ENCODE assay signal across 8 mouse cellular contexts in genomic region chr6:87763376-87764280, GRCm38 (mm10). TPM values are rescaled to one million over a fixed set of nuclear protein-coding genes. Genes with fewer than 3 reads are reported as not detected.
DNase-seq lines count a peak whose midpoint lies in the region; ATAC-seq and TF ChIP-seq lines count a peak whose summit lies in the region.

No protein-coding gene starts in this region.

- H3K9ac ChIP-seq in midbrain, embryonic 14.5 days (replicated peaks; ENCODE audit: low read length) = no peak overlapping the region
- H3K9ac ChIP-seq in midbrain, embryonic 15.5 days = no peak overlapping the region
- H3K9ac ChIP-seq in lung, postnatal 0 days (replicated peaks; ENCODE audit: low read depth) = no peak overlapping the region

- no peak for ATAC-seq in midbrain, embryonic 14.5 days (ENCODE audit: low FRiP score, low TSS enrichment)
- ATAC-seq in midbrain, embryonic 15.5 days (replicated peaks) = no peak
- peak; percentile 93 for ATAC-seq in erythroblast, adult 5-6 weeks (replicated peaks; ENCODE audit: low FRiP score, poor library complexity, severe bottlenecking)
- ATAC-seq in lung, postnatal 0 days = no peak

- no peaks in the 10 kb centered on the region for H3K9me3 ChIP-seq in midbrain, embryonic 14.5 days (ENCODE audit: control insufficient read depth, low read length)
- H3K9me3 ChIP-seq in midbrain, embryonic 15.5 days = no peaks in the 10 kb centered on the region
- H3K9me3 ChIP-seq in lung, postnatal 0 days (ENCODE audit: low read length) = no peaks in the 10 kb centered on the region

- no peak for TF ChIP-seq EP300 in lung, postnatal 0 days (IDR thresholded peaks at IDR 0.05)

- H3K4me2 ChIP-seq in midbrain, embryonic 14.5 days (ENCODE audit: low read length) = no peak overlapping the region
- H3K4me2 ChIP-seq in midbrain, embryonic 15.5 days = no peak overlapping the region
- H3K4me2 ChIP-seq in lung, postnatal 0 days (replicated peaks; ENCODE audit: low read depth, low read length) = no peak overlapping the region

- DNase-seq in embryo, embryonic 10 days (ENCODE audit: low spot score) = peak; percentile 59
- DNase-seq in embryo, embryonic 9.5 days (ENCODE audit: extremely low spot score) = no peak
- peak; percentile 46 for DNase-seq in midbrain, embryonic 14.5 days
- DNase-seq in lung, postnatal 0 days (ENCODE audit: low spot score) = peak; percentile 77
- DNase-seq in left cerebral cortex, postnatal 4 days = no peak
- no peak for DNase-seq in layer of hippocampus, postnatal 10 days (ENCODE audit: low spot score in 2 of 2)

- no peaks in the 10 kb centered on the region for H3K4me1 ChIP-seq in midbrain, embryonic 14.5 days (ENCODE audit: control insufficient read depth, insufficient read depth, low read length)
- no peaks in the 10 kb centered on the region for H3K4me1 ChIP-seq in midbrain, embryonic 15.5 days
- no peaks in the 10 kb centered on the region for H3K4me1 ChIP-seq in lung, postnatal 0 days (ENCODE audit: insufficient read depth, low read depth, low read length)

- no peak overlapping the region for H3K27ac ChIP-seq in midbrain, embryonic 14.5 days (replicated peaks; ENCODE audit: low read depth, low read length)
- no peak overlapping the region for H3K27ac ChIP-seq in midbrain, embryonic 15.5 days
- no peak overlapping the region for H3K27ac ChIP-seq in lung, postnatal 0 days (ENCODE audit: low read length)

- intact Hi-C loops in left cerebral cortex, postnatal 4 days (cut with DNase I) = no loop called here

- 63% methylated on average over 4 of the region's 4 CpGs for WGBS in midbrain, embryonic 14.5 days
- WGBS in midbrain, embryonic 15.5 days = 69% methylated on average over 4 of the region's 4 CpGs
- 60% methylated on average over 4 of the region's 4 CpGs for WGBS in lung, postnatal 0 days

- no peaks in the 10 kb centered on the region for H3K36me3 ChIP-seq in midbrain, embryonic 14.5 days (ENCODE audit: control insufficient read depth, insufficient read depth, low read length)
- no peaks in the 10 kb centered on the region for H3K36me3 ChIP-seq in midbrain, embryonic 15.5 days (replicated peaks)
- no peaks in the 10 kb centered on the region for H3K36me3 ChIP-seq in lung, postnatal 0 days (ENCODE audit: insufficient read depth, low read length)

- no peak overlapping the region for H3K4me3 ChIP-seq in midbrain, embryonic 14.5 days (replicated peaks; ENCODE audit: low read depth, low read length)
- no peak overlapping the region for H3K4me3 ChIP-seq in midbrain, embryonic 15.5 days
- H3K4me3 ChIP-seq in lung, postnatal 0 days (ENCODE audit: low read depth, low read length) = no peak overlapping the region

- H3K27me3 ChIP-seq in midbrain, embryonic 14.5 days (ENCODE audit: control insufficient read depth, insufficient read depth, low read length) = no peaks in the 10 kb centered on the region
- no peaks in the 10 kb centered on the region for H3K27me3 ChIP-seq in midbrain, embryonic 15.5 days (replicated peaks)
- no peaks in the 10 kb centered on the region for H3K27me3 ChIP-seq in lung, postnatal 0 days (replicated peaks; ENCODE audit: insufficient read depth, low read length)

- peak; percentile 79 for TF ChIP-seq CTCF in lung, postnatal 0 days (IDR thresholded peaks at IDR 0.05)

RNA-seq across cellular contexts. Expression of gene Gp9, which starts 14.2 kb away (rescaled TPM):
- 0.59 and 0.66 TPM in 2 replicates for polyA plus RNA-seq in midbrain, embryonic 14.5 days (2014; fragmentation: Nextera tagmentation; extraction: Ambion mirVana)
- polyA plus RNA-seq in midbrain, embryonic 15.5 days (2015; fragmentation: Nextera tagmentation; extraction: Ambion mirVana) = 0.93 and 1.0 TPM in 2 replicates
- 5.4 and 7.7 TPM in 2 replicates for total RNA-seq in erythroblast, adult 5-6 weeks (2015; ENCODE audit: low replicate concordance)
- 4.9 and 5.6 TPM in 2 replicates for total RNA-seq in erythroblast, adult 5-6 weeks (2017; ENCODE audit: low replicate concordance)
- polyA plus RNA-seq in lung, postnatal 0 days (2015; fragmentation: Nextera tagmentation; extraction: Ambion mirVana) = 8.3 and 9.1 TPM in 2 replicates
- not detected for total RNA-seq in left cerebral cortex, postnatal 4 days (2021)
- total RNA-seq in layer of hippocampus, postnatal 10 days (2021) = under 1 TPM; 0.40 to 0.57 TPM

RNA-seq across cellular contexts. Expression of gene Efcc1, which starts 33.0 kb away (rescaled TPM):
- polyA plus RNA-seq in midbrain, embryonic 14.5 days (2014; fragmentation: Nextera tagmentation; extraction: Ambion mirVana) = 4.1 and 5.0 TPM in 2 replicates
- polyA plus RNA-seq in midbrain, embryonic 15.5 days (2015; fragmentation: Nextera tagmentation; extraction: Ambion mirVana) = 5.4 and 6.7 TPM in 2 replicates
- total RNA-seq in erythroblast, adult 5-6 weeks (2015; ENCODE audit: low replicate concordance) = not detected in 2 replicates
- total RNA-seq in erythroblast, adult 5-6 weeks (2017; ENCODE audit: low replicate concordance) = not detected in 2 replicates
- 4.0 and 5.9 TPM in 2 replicates for polyA plus RNA-seq in lung, postnatal 0 days (2015; fragmentation: Nextera tagmentation; extraction: Ambion mirVana)
- 1 to 10 TPM; 3.4 to 6.2 TPM for total RNA-seq in left cerebral cortex, postnatal 4 days (2021)
- total RNA-seq in layer of hippocampus, postnatal 10 days (2021) = 1 to 10 TPM; 3.6 to 7.4 TPM

RNA-seq across cellular contexts. Expression of gene Rab43, which starts 48.3 kb away (rescaled TPM):
- 9.2 and 9.8 TPM in 2 replicates for polyA plus RNA-seq in midbrain, embryonic 14.5 days (2014; fragmentation: Nextera tagmentation; extraction: Ambion mirVana)
- polyA plus RNA-seq in midbrain, embryonic 15.5 days (2015; fragmentation: Nextera tagmentation; extraction: Ambion mirVana) = 10.2 and 12.6 TPM in 2 replicates
- total RNA-seq in erythroblast, adult 5-6 weeks (2015; ENCODE audit: low replicate concordance) = 173 and 230 TPM in 2 replicates
- 219 and 239 TPM in 2 replicates for total RNA-seq in erythroblast, adult 5-6 weeks (2017; ENCODE audit: low replicate concordance)
- 13.5 and 15.1 TPM in 2 replicates for polyA plus RNA-seq in lung, postnatal 0 days (2015; fragmentation: Nextera tagmentation; extraction: Ambion mirVana)
- total RNA-seq in left cerebral cortex, postnatal 4 days (2021) = 10 to 100 TPM; 15.2 to 21.8 TPM
- 10 to 100 TPM; 19.3 to 21.2 TPM for total RNA-seq in layer of hippocampus, postnatal 10 days (2021)

Comparison
In these comparisons a context has a peak if more than half of its experiments do, and no peak if none do; other contexts are left out.
1. DNase-seq: peak in embryo, embryonic 10 days (single experiment), midbrain, embryonic 14.5 days (single experiment) and lung, postnatal 0 days (single experiment); none in embryo, embryonic 9.5 days (single experiment), left cerebral cortex, postnatal 4 days (single experiment) and layer of hippocampus, postnatal 10 days (0 of 2).
2. RNA of gene Efcc1, which starts 33.0 kb away (total RNA-seq): 3.6 to 7.4 TPM in layer of hippocampus, postnatal 10 days and 3.4 to 6.2 TPM in left cerebral cortex, postnatal 4 days; not detected in erythroblast, adult 5-6 weeks; every median in the first group is over 4 times any median in the second.
3. RNA of gene Rab43, which starts 48.3 kb away (total RNA-seq): 173 to 239 TPM in erythroblast, adult 5-6 weeks; 15.2 to 21.8 TPM in left cerebral cortex, postnatal 4 days and 19.3 to 21.2 TPM in layer of hippocampus, postnatal 10 days; every median in the first group is over 4 times any median in the second.